Mouse (Mus musculus): ENCODE data around the gene Abcb9.

The Abcb9 gene

GRCm38 (mm10) chr5:124095596-124096232, at the start of gene Abcb9:
TSS of gene Abcb9 (minus strand) at chr5:124095798.
- peak; percentile 99 for DNase-seq

- peak; percentile 37 for DNase-seq
Measured at GRCm38 (mm10) chr5:124138066-124138465, 42.5 kb upstream of the Abcb9 start.

DNA sequence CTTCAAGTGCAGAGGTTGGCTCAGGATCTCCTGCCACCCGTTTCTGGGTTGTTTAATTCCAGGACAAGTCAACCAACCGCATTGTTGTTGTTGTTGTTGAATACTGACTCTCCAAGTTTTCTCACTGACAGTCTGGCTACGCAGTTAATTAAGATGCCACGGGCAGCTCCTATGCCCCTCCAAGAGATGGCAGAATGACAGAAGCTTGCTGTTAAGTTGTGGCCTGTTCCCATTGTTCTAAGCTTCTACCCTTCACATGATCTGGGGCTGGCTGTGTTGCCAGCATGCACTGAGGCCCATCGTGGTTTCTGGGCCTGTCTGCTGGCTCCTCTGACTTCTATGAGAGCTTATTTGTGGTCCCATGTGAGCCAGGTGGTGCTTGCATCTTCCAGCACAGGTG, 38.7 kb upstream of the Abcb9 start:
- no peak for DNase-seq

DNA sequence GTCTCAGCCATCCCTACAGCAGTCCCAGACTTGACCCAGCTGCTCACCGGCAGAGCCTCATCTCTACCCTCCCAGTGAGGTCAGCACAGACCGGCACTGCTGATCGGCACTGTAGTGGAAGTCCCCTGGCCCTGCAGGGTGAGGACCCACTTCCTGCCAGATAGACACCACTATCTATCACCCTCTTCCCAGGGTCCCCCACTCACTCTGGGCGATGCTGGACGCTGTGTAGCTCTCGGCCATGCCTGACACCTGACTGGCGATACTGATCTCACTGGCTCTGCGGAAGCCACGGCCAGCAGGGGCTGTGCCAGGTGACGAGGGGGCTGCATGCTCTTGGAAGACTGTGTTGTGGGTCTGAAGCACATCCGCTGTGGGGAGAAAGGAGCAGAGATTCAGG, 29.5 kb upstream of the Abcb9 start:
- DNase-seq: no peak

DNA sequence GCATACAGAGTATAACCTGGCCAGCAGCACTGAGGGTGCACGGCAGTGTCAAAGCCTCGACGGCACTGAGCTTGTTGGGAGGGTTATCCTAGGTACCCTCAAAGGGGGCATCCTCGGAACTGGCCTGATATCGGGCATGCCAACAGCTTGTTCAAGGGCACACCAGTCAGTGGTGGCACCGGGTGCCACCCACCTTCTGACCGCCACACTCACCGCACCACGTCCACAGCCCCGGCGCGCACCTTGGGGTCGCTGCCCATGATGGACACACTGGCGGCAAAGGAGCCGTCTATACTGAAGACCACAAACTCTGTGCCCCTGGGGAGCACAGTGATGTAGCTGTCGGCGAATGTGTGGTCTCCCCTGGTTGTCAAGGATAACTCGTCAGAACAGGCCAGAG, 26.8 kb upstream of the Abcb9 start:
- DNase-seq: no peak

DNA sequence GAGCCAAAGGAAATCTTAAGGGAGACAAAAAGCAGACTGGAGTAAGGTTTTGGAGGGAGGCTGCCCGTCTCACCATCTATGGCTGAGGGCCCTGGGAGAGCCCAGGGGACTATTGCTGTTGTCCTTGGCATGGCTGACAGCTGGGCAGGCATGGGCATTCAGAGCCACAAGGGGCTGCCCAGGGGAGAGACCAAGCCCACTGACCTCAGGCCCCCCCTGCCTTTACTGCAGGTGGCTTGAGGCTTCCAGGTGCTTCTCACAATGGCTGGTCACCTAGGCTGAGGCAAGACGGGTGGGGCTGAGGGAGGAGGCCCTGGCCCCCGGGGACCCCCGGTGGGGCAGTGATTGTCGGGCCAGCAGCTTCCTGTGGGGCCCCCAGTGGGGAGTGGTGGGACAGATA, 23.6 kb upstream of the Abcb9 start:
- no peak for DNase-seq

- peak; percentile 72 for DNase-seq
Measured at GRCm38 (mm10) chr5:124115990-124116845, 20.6 kb upstream of the Abcb9 start, which contains the start of gene Arl6ip4. TSS of gene Arl6ip4 (plus strand) at chr5:124116089.

- no peak for DNase-seq
Measured at GRCm38 (mm10) chr5:124115531-124115930, 19.9 kb upstream of the Abcb9 start.

DNA sequence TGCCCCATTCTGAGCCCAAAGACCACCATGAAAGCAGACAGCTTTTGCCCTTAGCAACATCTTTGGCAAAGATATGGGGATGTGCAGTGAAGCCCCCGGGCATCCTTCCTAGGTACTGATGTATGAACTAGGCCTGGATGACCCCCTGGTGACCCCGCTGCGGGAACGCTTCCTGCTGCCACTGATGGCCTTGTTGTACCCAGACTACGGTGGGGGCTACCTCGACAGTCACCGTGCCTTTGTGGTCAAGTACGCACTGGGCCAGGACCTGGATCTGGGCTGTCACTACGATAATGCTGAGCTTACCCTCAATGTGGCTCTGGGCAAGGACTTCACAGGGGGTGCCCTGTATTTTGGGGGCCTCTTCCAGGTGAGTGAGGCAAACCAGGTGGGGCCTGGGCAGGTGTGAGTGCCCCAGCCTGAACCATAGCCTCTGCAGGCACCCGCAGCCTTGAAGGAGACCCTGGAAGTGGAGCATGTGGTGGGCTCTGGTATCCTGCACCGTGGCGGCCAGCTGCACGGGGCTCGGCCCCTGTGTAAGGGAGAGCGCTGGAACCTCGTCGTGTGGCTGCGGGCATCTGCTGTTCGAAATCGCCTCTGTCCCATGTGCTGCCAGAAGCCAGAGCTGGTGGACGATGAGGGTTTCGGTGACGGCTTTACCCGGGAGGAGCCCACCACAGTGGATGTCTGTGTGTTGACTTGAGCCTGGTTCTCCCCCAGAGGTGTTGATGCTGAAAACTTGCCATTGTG, 18.9 kb upstream of the Abcb9 start:
- peak; percentile 64 for DNase-seq

- DNase-seq: peak; percentile 75
Measured at GRCm38 (mm10) chr5:124113030-124113429, 17.4 kb upstream of the Abcb9 start.

DNA sequence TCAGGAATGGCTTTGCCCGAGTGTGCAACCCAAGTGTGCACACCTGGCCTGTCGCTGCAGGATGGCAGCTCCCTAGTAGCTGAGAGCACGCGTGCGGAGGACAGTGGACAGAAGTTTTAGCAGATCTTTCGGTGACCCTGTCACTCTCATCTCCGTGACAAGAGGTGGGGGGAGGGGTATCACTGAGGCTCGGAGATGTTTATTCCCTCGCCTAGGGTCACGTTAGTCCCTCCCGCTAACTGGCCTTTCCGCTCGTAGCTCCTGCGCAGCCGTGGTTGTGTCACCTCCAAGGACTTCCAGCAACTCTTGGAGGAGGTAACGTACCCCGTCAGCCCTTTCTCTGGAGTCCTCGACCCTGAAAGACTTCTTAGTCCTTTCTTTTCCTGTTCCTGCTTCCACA, 16.9 kb upstream of the Abcb9 start:
- no peak for DNase-seq

GRCm38 (mm10) chr5:124111742-124112497, 16.3 kb upstream of the Abcb9 start, which contains the start of gene Ogfod2:
TSS of gene Ogfod2 (plus strand) at chr5:124112297.
- DNase-seq: peak; percentile 92

- DNase-seq: peak; percentile 62
Measured at GRCm38 (mm10) chr5:124111077-124111741, 15.6 kb upstream of the Abcb9 start.

- DNase-seq: no peak
Measured at GRCm38 (mm10) chr5:124103552-124103951, 8.0 kb upstream of the Abcb9 start.

DNA sequence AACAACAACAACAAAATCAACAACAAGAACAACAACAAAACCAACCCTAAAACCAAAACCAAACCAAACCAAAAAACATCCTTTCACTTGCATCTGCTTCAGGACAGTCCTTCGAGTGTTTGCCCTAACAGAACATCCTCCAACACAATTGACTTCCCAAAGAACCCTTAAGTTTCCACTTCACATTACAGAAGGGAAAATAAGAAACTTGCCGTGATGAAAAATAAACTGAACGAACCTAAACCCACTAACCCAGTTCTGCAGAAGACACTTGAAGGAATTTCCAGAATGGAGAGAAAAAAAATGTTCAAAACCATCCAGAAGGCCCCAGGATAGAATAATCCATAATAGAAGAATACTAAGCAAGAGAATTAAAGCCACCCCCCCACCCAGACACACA, 7.4 kb upstream of the Abcb9 start:
- DNase-seq: no peak

- no peak for DNase-seq
Measured at GRCm38 (mm10) chr5:124102326-124102725, 6.7 kb upstream of the Abcb9 start.

DNA sequence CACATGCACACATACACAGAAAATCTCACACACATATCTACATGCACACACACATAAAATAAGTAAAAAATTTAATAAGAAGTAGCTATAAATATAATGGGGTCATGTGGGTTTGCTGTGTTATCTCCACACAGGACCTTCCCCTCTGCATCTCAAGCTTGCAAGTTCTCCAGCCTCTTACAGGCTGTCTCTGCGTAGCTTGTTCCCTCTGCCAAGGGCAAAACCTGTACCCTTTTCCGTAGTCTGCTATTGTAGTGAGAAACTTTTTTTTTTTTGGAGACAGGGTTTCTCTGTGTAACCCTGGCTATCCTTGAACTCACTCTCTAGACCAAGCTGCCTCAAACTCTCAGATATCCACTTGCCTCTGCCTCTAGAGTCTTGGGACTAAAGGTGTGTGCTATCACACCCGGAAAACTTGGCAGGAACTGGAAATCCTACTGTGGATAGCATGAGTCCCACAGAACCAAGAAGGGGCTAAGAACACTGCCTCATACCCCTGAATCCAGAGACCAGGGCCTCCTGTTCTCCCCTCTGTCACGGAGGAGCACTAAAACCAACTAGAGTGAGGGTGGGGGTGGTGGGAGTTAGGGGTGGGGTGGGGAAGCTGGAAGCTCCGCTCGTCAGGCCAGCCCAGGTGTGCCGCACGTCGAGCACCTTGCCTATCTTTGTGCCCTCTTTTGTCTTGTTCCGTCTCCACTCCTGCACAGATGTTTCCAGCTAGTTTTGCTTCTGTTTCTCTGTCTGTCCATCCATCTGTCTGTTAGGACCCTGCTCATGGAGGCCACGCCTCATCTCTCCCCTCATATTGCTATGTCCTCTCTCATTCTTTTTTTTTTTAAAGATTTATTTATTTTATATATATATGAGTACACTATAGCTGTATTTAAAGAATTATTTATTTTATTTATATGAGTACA, 4.8 kb upstream of the Abcb9 start:
- DNase-seq: no peak

- DNase-seq: no peak
Measured at GRCm38 (mm10) chr5:124098923-124099322, 3.3 kb upstream of the Abcb9 start.

- peak; percentile 76 for DNase-seq
Measured at GRCm38 (mm10) chr5:124095077-124095581, 469 bp downstream of the Abcb9 start.

DNA sequence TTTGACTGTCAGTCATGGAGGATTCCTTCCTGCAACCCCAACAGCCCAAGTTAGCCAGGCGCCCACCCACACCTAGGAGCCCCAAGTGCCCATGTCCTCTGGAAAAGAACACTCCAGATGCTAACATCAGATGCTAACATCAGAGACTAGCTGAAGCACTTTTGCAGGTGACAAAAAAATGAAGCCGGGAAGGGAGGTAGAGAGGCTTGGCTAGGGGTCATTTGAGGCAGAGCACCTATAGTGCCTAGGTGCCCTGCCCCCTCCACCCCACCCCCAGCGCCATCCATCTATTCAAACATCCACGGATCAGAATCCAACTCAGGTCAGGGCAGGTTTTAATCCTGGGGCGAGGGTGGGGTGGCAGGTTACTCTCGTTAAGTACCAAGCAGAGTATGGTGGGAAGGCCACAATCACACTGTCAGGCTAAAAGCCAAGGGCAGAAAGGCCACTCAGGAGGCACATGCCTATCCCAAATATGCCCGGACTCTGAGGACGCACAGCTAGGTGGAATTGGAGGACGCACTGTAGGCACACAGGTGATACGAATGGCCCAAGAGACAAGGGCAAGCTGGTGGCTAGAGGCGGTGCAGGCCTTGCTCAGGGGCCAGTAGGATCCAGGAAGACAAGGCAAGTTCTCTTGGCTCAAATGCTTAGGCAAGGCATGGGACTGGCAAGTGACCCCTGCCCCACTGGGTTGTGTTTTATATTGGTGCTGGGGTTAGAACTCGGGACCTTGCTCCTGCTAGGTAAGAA, 1.6 kb downstream of the Abcb9 start:
- DNase-seq: peak; percentile 48

All from cerebellum, adult 11-12 months (tissue).